Mouse (Mus musculus) 3T3-L1 (cell line): Measurements from ENCODE around the gene Irf9.

ENCODE experiments used
- DNase-seq: peaks from one replicate; pipeline ENCODE4 v3.0.0-alpha.2; 2015; ENCODE audit warnings: low read depth, low spot score

The Irf9 gene

GRCm38 (mm10) chr14:55580731-55581130, 22.6 kb upstream of the Irf9 start:
- DNase-seq: no peak

GRCm38 (mm10) chr14:55581981-55582681, 21.2 kb upstream of the Irf9 start:
- DNase-seq: peak; percentile 8

GRCm38 (mm10) chr14:55584303-55584701, 19.1 kb upstream of the Irf9 start:
- no peak for DNase-seq

GRCm38 (mm10) chr14:55584702-55585565, 18.4 kb upstream of the Irf9 start, which contains the start of gene Emc9:
TSS of gene Emc9 (minus strand) at chr14:55585302.
- peak; percentile 65 for DNase-seq

- no peak for DNase-seq
These were observed 17.8 kb upstream of the Irf9 start for GRCm38 (mm10) chr14:55585566-55585960.

- peak; percentile 15 for DNase-seq
These were observed 17.2 kb upstream of the Irf9 start for GRCm38 (mm10) chr14:55586149-55586548.

GRCm38 (mm10) chr14:55589271-55589670, 14.1 kb upstream of the Irf9 start:
- no peak for DNase-seq

GRCm38 (mm10) chr14:55589771-55590448, 13.5 kb upstream of the Irf9 start:
- DNase-seq: no peak

GRCm38 (mm10) chr14:55590748-55591330, 12.5 kb upstream of the Irf9 start, which contains the start of gene Psme2:
TSS of gene Psme2 (minus strand) at chr14:55591113.
- DNase-seq: peak; percentile 96

GRCm38 (mm10) chr14:55591331-55591891, 12.0 kb upstream of the Irf9 start, which contains the start of gene Rnf31:
TSS of gene Rnf31 (plus strand) at chr14:55591708.
- DNase-seq: peak; percentile 95

GRCm38 (mm10) chr14:55592226-55592625, 11.1 kb upstream of the Irf9 start:
- DNase-seq: peak; percentile 17

GRCm38 (mm10) chr14:55596036-55596690, 7.2 kb upstream of the Irf9 start:
- no peak for DNase-seq

GRCm38 (mm10) chr14:55598521-55599390, 4.6 kb upstream of the Irf9 start:
- no peak for DNase-seq

- peak; percentile 92 for DNase-seq
These were observed 534 bp downstream of the Irf9 start for GRCm38 (mm10) chr14:55603633-55604576.

- DNase-seq: no peak
These were observed 1.5 kb downstream of the Irf9 start for GRCm38 (mm10) chr14:55604823-55605222.

GRCm38 (mm10) chr14:55605743-55606459, 2.5 kb downstream of the Irf9 start:
- no peak for DNase-seq

- no peak for DNase-seq
These were observed 5.0 kb downstream of the Irf9 start for GRCm38 (mm10) chr14:55608339-55608738.

GRCm38 (mm10) chr14:55613346-55613745, 10.0 kb downstream of the Irf9 start:
- DNase-seq: no peak
